Mouse (Mus musculus) spleen, adult 2 months (tissue): ENCODE measurements around the gene Ptger1.

ENCODE experiments used
- CTCF ChIP-seq: fragments of 200-500 bp; IDR thresholded peaks from 2 replicates; pipeline ENCODE4 v1.5.1; 2011; ENCODE audit warnings: mild to moderate bottlenecking, inconsistent platforms; ENCODE audit not compliant: insufficient read depth, insufficient read length, insufficient replicate concordance; ENCODE audit errors: extremely low read depth
- POLR2A ChIP-seq: fragments of 200-500 bp; IDR thresholded peaks from 2 replicates; pipeline ENCODE4 v1.6.1; 2011; ENCODE audit warnings: low read depth, low read length, inconsistent platforms

- no peak for TF ChIP-seq CTCF
- TF ChIP-seq POLR2A = no peak
Observed at GRCm38 (mm10) chr8:83656484-83657246, 9.8 kb upstream of the Ptger1 start.
